Mouse (Mus musculus): ENCODE results near the gene Siae. TPM values are rescaled to one million over a fixed set of nuclear protein-coding genes. Genes with fewer than 3 reads are reported as not detected.

The Siae gene
- 1 to 10 TPM; 6.0 to 7.2 TPM for total RNA-seq (2021)
- long read RNA-seq, experiment 1, full-length matches to known transcripts: 3 of 6 reads
- long read RNA-seq, experiment 1, partial matches to known transcripts: 1 of 6 reads
- long read RNA-seq, experiment 1, other reads (novel, unspliced or antisense): 2 of 6 reads
- long read RNA-seq, experiment 2, full-length matches to known transcripts: 9 of 11 reads
- long read RNA-seq, experiment 2, partial matches to known transcripts: 2 of 11 reads
- long read RNA-seq, experiment 2, other reads (novel, unspliced or antisense): 0 of 11 reads

DNA sequence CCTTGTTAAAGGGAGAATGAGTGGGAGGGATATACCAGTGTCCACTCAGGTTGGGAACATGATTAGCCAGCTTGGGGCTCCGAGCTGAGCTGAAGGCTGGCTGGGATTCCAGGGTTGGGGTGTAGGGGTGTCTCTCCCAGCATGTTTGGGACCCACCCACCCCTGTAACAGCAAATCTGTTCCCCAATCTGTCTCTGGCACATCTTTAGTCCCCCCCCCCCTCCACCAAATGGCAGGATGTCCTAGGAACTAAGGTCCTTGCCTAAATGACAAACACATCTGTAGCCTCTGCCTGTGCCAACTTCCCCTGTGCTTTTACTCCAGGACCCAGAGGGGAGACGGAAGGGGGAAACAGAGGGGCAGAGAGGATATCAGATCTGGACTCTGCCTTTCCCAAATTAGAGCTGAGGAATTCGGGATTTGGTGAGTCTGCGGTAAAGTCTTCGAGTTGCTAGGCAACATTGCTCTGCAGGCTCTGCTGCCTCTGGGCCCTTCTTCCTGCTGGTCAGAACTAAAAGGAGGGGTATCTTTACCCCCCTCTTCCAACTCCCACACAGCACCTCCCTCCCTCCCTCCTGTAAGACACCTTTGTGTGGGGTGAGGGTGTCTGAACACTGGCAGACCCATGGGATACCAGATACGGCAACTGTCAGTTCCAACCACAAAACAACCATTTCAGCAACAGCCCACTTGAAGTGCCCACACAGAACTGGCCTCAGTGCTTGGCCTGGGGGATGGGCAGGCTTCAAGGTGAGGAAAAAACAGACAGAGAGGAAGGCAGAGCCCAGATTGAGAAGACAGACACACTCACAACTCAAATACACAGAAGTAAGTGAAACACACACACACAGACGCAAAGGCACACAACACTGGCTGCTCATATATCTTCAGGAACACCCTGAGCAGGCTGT lies at the start of gene Siae:
Gene Siae, plus strand, starts transcription at position 861 of the 911 bp plus-strand sequence.
- no peak for DNase-seq (ENCODE audit: low spot score in 2 of 2)

DNA sequence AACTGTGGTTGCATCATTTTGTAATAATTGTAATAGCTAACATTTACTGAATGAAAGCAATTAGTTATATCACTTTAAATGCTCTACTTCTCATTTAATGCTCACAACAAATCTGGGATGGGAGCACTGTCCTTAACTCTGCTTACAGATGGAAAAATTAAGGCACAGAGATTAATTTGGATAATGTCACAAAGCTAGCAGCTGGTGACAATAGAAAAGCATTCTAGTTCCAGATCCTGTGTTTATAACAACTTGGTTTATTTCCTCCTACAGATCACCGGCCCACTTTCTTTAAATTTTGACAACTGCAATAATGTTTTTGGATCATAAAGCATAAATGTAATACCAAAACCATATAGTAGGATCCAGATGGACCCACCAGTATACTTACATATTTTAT lies 49.5 kb upstream of the Siae start:
- DNase-seq (ENCODE audit: low spot score in 2 of 2): no peak

DNA sequence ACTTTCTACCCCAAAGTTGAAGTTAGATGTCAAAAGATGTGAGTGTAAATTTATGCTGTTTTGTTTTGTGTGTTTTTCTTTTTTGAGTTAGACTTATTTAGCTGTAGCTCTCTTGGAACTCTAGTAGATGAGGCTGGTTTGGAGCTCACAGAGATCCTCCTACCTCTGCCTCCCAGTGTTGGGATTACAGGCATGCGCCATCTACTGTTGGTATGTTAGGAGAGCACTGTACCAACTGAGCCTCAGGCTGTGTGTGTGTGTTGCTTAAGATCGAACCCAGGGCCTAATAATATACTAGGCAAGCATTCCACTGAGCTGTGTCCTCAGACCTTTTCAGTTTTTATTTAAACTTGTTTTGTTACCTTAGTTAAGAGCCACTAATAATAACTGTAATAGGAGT lies 43.4 kb upstream of the Siae start:
- no peak for DNase-seq (ENCODE audit: low spot score in 2 of 2)

DNA sequence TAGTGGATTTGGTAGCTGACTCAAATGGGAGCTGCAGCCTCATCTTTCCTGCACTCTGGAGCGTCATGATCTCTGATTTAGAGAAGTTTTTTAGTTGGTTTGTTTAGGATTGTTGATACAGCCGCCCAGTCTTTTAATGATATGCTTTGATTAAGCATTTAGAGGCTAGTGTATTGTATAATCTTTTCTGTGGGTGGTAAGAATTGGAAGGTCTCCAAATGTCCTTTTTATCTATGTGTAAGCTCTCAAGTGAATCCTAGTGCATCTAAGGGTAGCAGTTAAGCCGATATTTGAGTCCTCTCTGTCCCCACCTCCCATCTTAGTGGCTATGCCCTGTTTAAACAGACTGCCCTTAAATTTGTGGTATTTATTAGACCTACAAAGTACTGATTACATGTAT lies 41.0 kb upstream of the Siae start:
- no peak for DNase-seq (ENCODE audit: low spot score in 2 of 2)

DNA sequence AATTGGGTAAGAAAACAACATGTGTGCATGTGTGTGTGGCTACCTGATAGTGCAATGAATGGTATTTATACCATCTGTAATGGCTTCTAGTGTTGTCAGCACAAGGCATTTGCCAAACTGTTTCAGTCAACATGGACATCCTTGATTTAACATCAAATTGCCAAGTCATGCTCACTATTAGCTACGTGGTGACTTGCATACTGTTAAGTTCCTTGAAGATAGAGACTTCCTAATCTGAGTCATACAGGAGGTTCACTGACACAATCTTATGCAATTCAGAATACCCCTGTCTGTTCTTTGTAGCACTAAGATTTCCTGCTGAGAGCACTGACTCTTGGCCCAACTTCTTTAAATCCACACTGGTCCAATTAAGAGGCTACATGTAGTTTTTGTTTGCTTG lies 38.0 kb upstream of the Siae start:
- DNase-seq (ENCODE audit: low spot score in 2 of 2): no peak

DNA sequence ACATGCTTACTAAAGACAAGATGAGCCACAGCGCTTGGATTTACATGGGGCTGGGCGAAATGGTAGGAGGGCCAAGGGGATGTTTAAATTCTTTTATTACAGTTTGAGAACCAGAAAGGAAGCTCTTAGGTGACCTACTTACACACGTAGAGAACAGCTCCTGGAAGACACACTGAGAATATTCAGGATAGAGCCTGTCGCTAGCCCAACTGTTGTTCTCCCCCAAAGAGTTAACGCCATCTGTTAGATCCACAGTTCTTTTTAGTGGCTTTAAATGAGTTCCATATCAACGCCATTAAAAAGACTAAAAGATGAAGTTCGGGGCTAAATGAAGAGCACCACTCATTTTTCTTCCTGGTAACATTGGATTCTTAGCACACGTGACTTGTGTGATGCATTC lies 36.5 kb upstream of the Siae start:
- no peak for DNase-seq (ENCODE audit: low spot score in 2 of 2)

DNA sequence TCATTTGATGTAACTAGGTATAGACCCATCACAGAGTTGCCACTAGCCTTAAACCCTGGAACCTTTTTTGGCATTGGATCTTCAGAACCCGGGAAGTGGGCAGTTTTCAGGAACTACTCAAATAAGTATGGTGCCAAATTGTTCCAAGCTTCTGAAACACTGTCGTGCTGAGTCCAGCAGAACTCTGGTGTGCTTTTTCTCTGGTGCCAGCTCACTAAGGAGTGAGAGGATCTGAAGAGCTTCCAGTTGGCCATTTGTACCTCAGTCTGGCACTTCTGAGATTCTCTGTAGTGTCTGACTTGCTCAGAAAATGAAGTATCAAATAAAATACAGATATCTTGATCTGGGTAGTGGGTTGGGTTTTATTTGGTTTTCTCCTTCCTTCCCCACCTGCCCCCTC lies 35.5 kb upstream of the Siae start:
- no peak for DNase-seq (ENCODE audit: low spot score in 2 of 2)

DNA sequence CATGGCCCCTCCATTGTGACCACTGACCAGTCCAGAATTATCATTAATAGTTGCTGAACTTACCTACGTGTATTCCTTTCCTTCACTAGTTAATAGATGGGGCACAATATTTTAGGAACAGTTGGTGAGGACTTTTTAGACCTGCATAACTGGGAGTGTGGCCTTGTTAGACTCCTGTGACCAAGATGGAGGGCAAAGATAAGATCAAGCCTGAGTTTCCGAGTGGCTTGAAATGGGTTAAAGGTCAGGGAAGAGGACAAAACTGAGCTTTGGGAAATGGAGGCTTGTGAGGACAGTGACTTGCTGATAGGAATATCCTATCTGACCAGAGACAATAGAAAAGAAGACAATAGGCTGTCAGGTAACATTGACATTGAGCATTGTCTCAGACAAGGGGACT lies 30.0 kb upstream of the Siae start:
- DNase-seq (ENCODE audit: low spot score in 2 of 2): no peak

DNA sequence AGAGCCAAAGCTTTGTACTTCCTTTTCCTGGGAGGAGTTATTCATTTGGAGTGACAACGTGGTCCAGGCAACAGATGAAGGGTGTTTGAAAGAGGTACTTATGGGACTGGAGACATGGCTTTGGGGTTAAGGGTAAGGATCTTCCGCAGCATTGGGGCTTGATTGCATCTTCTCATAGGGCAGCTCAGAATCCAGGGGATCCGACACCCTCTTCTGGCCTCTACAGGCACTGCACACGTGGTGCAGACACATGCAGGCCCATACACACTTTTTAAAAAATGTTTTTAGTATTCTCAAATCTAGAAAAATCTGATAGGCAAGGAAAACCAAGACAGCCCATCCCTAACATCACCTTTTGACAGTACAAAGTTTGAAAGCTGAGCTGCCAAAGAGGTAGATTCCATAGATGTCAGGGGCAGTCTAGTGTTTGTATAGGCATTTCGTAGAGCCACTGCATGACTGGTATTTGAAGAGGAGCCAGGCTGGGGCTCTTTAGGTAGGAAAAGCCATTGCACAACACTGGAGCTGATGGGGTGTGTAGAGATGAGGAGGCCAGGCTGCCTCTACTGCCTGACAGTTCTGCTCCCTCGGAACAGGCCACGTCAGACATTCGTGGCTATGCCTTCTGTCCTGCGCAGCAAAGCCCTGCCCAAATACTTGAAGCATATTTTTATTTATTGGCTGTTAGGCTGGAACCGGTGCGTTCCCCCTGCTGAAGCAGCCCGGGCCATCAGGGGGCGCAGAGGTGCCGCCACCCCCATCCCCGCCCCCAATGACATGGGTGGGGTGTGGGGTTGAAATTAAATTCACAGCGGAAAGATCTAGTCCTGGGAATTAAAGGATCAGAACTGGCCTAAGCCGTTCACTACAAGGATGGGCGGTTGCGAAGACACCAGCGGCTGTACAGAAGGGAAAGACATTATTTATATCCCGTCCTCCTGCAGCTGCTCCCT lies 28.8 kb upstream of the Siae start:
- DNase-seq (ENCODE audit: low spot score in 2 of 2): no peak

DNA sequence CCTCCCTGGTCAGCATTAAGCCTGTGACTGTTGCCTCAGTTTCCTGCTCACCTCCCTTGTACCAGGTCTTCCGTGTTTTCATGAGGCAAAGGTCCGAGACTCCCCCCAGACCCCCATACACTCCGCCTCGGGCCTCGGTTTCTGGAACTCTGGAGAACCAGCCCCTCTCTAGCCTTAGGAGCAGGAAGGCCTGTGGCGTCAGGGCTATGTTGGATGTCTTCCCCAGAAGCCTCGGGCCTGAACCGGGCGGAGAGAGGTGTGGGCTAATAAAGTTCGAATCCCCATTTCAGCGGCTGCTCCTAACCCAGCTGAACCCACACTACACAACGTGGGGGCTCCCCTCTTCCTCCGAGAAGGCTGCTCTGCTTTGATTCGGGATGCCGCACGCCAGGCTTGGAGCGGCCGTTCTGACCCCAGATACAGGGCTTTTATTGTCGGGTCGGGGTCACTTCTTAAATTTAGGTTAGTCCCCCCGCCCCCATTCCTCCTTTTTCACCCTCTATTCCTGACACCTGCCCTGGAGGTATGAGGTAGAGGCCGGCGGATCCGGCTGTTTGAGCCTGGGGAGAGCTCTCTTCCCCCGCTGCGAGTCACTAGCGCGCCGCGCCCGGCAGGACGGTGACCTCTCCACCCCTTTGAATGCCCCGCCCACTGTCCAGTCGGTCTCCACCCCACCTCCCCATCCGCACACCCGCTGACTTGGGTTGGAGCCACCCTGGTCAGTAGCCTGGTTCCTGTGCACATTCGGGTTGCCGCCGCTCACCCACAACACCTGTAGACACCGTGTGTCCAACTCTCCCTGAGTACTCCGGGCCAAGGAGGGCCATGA lies 27.9 kb upstream of the Siae start, which contains the start of gene Esam:
Gene Esam, plus strand, starts transcription at position 683 of the 829 bp plus-strand sequence.
- peak in 1 of 2 experiments; percentile 46 for DNase-seq (ENCODE audit: low spot score in 2 of 2)

DNA sequence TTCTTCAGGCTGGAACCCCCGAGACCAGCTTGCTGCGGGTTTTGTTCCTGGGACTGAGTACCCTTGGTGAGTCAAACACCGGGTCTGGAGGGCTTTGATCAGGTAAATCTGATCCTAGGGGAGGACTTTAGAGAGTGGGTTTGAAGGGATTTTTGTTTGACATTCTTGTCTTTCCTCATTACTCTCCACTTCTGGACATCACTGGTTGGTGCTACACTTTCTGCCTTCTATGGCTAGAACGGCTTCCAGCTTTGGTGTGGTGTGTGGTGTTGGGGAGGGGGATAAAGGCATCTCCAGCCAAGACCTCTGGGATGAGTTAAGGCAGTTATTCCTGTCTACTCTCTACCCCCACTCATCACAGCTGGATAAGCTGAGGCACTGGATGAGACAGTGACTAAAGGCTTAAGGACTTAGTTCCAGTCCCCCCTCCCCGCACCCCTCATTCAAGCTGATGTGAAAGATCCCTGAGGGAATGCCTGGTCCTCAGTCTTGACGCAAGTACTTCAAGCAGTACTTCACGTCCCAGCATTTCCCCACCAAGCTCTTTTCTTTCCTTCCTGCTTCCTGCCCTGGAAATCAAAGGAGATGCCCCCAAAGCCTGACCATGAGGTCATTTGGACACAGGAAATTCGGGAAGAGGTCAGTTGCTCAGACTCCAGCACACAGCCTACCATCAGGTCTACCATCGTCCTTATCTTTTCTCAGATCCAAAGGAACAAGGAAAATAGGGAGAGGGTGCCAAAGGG lies 27.1 kb upstream of the Siae start:
- DNase-seq (ENCODE audit: low spot score in 2 of 2): no peak

DNA sequence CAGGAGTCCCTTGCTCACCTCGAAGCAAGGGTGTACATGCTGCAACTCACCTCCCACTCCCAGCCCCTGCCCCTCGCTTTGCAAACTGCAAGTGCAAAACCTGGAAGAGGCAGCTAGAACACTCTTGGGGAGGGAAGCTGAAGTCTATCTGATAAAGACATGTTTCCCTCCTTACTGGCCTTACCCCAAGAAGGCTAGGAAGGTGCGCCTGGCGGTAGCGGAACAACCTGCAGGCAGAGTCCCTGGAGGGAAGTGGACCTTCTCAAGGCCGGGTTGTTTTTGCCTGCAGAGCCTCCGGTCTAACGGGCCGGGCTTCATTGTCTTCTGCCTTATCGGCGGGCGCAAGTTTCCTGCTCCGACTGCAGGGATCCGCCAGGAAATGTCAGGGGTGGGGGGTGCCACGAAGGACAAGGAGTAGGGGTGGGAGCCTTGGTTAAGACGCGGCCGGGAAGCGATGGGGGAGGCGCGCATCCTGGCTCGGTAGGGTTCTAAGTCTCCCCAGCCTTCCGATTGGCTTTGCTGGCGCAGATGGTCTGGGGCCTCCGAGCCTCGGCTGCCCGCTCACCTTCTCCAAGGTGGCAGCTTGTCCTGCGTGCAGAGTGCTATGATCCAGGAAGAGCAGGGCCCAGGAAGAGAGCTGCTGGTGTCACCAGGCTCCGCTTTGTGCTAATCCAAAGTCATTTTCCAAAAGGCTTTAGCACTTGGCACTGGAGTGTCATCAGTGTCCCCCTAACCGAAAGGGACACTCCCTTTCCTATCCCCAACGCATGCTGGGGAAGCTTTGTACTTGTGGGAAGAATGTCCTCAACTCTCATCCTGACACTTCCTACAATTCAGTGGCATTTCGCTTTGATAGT lies 25.2 kb upstream of the Siae start:
- peak in 1 of 2 experiments; percentile 47 for DNase-seq (ENCODE audit: low spot score in 2 of 2)

DNA sequence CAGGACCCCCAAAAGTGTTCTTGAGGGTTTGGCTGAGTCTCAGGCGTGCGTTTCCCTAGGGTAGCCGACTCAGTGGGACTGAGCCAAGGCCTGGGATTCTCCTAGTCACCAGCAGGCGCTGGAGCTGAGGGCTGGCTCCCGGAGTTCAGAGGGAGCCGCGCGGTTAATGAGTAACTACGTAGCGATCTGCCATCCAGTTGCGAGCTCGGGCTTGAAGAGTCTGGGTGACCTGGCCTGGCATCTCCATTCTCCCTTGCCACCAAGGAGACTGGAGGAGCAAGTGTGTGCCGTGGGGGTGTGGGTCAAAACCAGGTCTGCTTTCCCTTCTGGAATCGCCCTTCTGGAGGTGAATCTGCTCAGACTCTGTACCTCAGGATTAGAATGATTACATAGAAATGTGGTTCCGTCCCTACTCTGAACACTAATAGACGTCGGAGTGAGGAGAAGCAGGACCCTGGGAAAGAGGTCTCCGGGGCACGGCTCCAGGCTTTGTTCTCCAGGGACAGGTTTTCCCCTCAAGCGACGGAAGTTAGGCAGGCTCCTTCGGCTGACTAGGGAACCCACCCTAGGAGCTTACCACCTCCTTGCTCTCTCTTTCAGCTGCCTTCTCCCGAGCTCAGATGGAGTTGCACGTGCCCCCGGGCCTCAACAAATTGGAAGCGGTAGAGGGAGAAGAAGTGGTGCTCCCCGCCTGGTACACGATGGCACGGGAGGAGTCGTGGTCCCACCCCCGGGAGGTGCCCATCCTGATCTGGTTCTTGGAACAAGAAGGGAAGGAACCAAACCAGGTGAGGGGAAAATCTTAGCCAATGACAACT lies 24.4 kb upstream of the Siae start:
- DNase-seq (ENCODE audit: low spot score in 2 of 2): no peak

DNA sequence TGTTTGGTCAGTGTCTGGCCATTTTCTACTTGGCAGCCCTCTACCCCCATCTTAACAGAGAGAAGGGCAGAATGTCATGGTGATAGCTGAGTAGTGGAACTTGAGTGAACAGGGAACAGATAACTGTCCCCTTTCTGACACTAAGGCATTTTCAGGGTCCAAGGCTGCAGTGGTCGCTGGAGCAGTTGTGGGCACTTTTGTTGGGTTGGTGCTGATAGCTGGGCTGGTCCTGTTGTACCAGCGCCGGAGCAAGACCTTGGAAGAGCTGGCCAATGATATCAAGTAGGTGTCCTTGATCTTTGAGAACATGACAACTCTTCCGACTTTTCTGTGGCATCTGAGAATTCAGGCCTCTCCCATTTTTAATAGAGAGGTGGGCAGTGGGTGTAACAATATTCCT lies 18.6 kb upstream of the Siae start:
- no peak for DNase-seq (ENCODE audit: low spot score in 2 of 2)

DNA sequence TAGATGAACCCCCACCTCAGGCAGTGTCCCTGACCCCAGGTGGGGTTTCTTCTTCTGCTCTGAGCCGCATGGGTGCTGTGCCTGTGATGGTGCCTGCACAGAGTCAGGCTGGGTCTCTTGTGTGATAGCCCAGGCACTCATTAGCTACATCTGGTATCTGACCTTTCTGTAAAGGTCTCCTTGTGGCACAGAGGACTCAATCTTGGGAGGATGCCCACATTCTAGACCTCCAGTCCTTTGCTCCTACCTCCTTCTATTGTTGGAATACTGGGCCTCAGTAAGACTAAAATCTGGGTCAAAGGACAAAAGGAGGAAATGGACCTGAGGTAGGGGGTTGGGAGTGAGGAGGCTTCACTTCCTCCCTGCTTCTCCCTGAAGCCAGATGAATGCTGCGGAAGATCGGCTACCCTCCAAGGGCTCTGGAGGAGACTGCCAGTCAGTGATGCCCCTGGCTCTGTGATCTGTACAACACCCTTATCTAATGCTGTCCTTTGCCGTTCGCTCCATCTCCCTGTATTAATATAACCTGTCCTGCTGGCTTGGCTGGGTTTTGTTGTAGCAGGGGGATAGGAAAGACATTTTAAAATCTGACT lies 17.7 kb upstream of the Siae start:
- DNase-seq (ENCODE audit: low spot score in 2 of 2): no peak

DNA sequence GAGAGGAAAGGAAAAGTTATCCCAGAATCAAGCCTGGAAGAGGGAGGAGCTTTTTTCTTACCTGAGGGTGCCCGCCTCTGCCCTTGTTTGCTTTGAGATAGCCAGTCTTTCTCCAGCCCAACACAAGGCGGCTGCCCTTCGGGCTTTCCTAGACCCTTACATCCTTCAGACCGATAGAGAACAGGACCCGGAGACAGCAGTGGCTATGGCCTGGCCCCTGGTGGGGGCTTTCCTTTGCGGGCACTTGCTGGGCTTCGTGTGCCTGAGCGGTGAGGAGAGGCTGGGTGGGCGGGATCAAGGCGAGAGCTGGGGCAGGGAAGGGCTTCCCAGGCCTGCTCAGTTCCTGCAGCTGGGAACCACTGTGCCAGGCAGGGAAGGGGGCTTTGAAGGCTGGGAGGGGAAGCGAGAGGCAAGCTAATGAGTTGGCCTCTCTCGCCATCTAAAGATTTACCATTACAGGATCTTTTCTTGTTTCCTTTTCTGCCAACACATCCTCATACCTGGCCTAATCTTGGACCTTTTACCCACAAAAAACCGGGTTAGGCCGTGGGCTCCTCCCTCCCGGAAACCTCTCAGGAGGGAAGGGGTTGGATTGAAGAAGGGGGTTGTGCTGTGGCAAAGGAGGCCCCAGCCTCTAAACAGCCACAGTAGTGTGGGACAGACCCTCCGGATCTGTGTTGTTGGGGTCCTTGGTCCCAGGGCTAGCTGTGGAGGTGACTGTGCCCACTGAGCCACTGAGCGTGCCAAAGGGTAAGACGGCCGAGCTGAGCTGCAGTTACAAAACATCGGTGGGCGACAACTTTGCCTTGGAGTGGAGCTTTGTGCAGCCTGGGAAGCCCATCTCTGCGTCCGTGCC lies 16.1 kb upstream of the Siae start, which contains the start of gene Vsig2:
Gene Vsig2, plus strand, starts transcription at position 86 of the 856 bp plus-strand sequence.
- DNase-seq (ENCODE audit: low spot score in 2 of 2): no peak
